Mouse (Mus musculus): Measurements from ENCODE around the gene Mlxipl. TPM values are rescaled to one million over a fixed set of nuclear protein-coding genes. Genes with fewer than 3 reads are reported as not detected.

The Mlxipl gene
- total and polyA plus RNA-seq, 2 experiments from 2014 or later, result 0.76 to 1.0 TPM

- DNase-seq (no peak), ATAC-seq (no peak)
- Histone ChIP-seq H3K4me3 (ENCODE audit: low read depth, low read length) (no peak overlapping the region), H3K36me3 (ENCODE audit: insufficient read depth) (no peaks in the 10 kb centered on the region), H3K27me3 (ENCODE audit: insufficient read depth, low read length) (no peaks in the 10 kb centered on the region), H3K9ac (no peak overlapping the region), H3K4me2 (ENCODE audit: low read depth) (no peak overlapping the region), H3K27ac (ENCODE audit: low read depth, low read length) (no peak overlapping the region), H3K9me3 (ENCODE audit: low read length) (no peaks in the 10 kb centered on the region), H3K4me1 (ENCODE audit: insufficient read depth) (no peaks in the 10 kb centered on the region)
- WGBS, result 70% methylated on average over 4 of the region's 4 CpGs
- TF ChIP-seq CTCF (IDR thresholded peaks at IDR 0.05; ENCODE audit: low read depth), result peak; percentile 20; the same call in 1 of the 2 replicates
Observed at GRCm38 (mm10) chr5:135120753-135121152, 31.1 kb downstream of the Mlxipl start.

DNA sequence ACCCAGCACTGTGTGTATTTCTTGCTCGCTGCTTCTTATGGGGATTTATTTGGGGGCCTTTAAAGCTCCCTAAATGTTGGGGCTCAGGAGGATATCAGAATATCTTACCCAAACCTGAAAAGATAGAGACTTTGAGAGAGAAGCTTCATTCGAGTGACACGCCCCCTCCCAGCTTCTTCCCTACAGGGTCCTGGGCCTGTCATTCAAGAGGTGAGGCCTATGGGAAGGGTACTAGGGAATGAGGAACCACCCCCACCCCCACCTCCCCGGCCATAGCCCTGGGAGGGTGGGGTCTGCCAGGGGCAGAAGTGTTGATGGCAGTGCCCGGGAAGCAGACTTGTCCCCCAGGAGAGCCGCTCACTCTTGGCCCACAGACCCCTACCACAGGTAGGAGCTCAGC lies 36.4 kb downstream of the Mlxipl start:
- no peaks in the 10 kb centered on the region for H3K9me3 ChIP-seq (ENCODE audit: low read length)
- ATAC-seq (no peak), DNase-seq (no peak)
- no peak for TF ChIP-seq CTCF (IDR thresholded peaks at IDR 0.05; ENCODE audit: low read depth)
- WGBS, result 55% methylated on average over 6 of the region's 6 CpGs
- H3K9ac ChIP-seq, result no peak overlapping the region
- no peaks in the 10 kb centered on the region for H3K27me3 ChIP-seq (ENCODE audit: insufficient read depth, low read length)
- no peak overlapping the region for H3K27ac ChIP-seq (ENCODE audit: low read depth, low read length)
- no peaks in the 10 kb centered on the region for H3K4me1 ChIP-seq (ENCODE audit: insufficient read depth)
- H3K4me2 ChIP-seq (ENCODE audit: low read depth), result no peak overlapping the region
- no peak overlapping the region for H3K4me3 ChIP-seq (ENCODE audit: low read depth, low read length)
- H3K36me3 ChIP-seq (ENCODE audit: insufficient read depth), result no peaks in the 10 kb centered on the region

DNA sequence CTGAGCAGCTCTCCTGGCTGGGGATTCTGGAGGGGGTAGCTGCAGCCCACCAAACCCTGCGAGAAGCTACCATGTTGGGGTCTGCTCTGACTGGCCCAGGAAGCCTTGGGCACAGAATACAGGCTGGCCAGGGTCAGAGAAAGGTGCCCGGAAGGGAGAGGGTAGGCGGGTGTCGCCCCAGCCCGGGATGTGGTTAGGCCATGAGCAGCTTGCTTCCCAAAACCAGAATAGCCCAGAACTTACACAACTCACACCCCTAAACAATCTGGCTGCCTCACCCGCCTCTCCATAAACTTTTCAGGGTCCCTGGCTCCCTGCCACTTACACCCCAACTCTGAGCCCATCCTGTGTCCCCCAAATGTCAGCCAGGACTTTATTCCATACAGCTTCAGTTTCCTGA lies 38.0 kb downstream of the Mlxipl start:
- 81% methylated on average over 6 of the region's 6 CpGs for WGBS
- Histone ChIP-seq H3K27me3 (ENCODE audit: insufficient read depth, low read length) (peaks cover 2% of the 10 kb centered on the region; the same call in 1 of the 2 replicates), H3K4me2 (ENCODE audit: low read depth) (no peak overlapping the region), H3K4me1 (ENCODE audit: insufficient read depth) (no peaks in the 10 kb centered on the region), H3K27ac (ENCODE audit: low read depth, low read length) (no peak overlapping the region), H3K9me3 (ENCODE audit: low read length) (no peaks in the 10 kb centered on the region), H3K4me3 (ENCODE audit: low read depth, low read length) (no peak overlapping the region), H3K36me3 (ENCODE audit: insufficient read depth) (no peaks in the 10 kb centered on the region), H3K9ac (no peak overlapping the region)
- no peak for TF ChIP-seq CTCF (IDR thresholded peaks at IDR 0.05; ENCODE audit: low read depth)
- ATAC-seq, result no peak
- DNase-seq, result no peak

GRCm38 (mm10) chr5:135129747-135130146 lies 40.1 kb downstream of the Mlxipl start:
- TF ChIP-seq CTCF (IDR thresholded peaks at IDR 0.05; ENCODE audit: low read depth), result no peak

DNA sequence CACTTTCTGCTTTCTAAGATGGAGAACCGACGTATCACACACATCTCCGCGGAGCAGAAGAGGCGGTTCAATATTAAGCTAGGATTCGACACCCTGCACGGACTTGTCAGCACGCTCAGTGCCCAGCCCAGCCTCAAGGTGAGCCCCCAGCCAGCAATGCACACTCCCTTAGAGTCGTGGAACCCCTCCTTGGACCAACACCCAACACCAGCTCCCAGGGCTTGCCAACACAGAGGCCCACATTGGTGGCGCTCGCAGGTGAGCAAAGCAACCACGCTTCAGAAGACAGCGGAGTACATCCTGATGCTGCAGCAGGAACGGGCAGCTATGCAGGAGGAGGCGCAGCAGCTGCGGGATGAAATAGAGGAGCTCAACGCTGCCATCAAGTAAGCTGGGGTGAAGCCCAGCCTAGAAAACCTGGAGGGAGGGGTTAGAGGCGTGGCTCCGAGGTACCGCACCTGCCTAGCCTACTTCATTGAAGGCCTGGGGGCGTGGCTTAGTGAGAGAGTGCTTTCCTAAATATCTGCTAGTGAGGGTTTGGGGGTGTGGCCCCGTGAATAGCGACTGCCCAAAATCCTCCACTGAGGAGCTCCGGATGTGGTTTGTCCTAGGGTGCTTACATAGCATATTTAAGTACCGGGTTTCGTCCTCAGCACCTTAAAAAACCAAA lies 44.2 kb downstream of the Mlxipl start:
- DNase-seq (peak; percentile 35), ATAC-seq (peak; percentile 34; the same call in 1 of the 2 replicates)
- peak overlapping the region; percentile 18; the same call in 1 of the 2 replicates for H3K9ac ChIP-seq
- no peak overlapping the region for H3K27ac ChIP-seq (ENCODE audit: low read depth, low read length)
- H3K36me3 ChIP-seq (ENCODE audit: insufficient read depth), result no peaks in the 10 kb centered on the region
- H3K4me3 ChIP-seq (ENCODE audit: low read depth, low read length), result peak overlapping the region; percentile 22
- WGBS, result 5% methylated on average over 26 of the region's 26 CpGs
- no peaks in the 10 kb centered on the region for H3K4me1 ChIP-seq (ENCODE audit: insufficient read depth)
- TF ChIP-seq CTCF (IDR thresholded peaks at IDR 0.05; ENCODE audit: low read depth), result no peak
- H3K27me3 ChIP-seq (ENCODE audit: insufficient read depth, low read length), result peaks cover 15% of the 10 kb centered on the region
- peak overlapping the region; percentile 45 for H3K4me2 ChIP-seq (ENCODE audit: low read depth)
- H3K9me3 ChIP-seq (ENCODE audit: low read length), result no peaks in the 10 kb centered on the region

More at GRCm38 (mm10) chr5:135129747-135130146, 40.1 kb downstream of the Mlxipl start:
- Histone ChIP-seq H3K4me3 (ENCODE audit: low read depth, low read length) (no peak overlapping the region), H3K4me2 (ENCODE audit: low read depth) (no peak overlapping the region), H3K9me3 (ENCODE audit: low read length) (no peaks in the 10 kb centered on the region), H3K27me3 (ENCODE audit: insufficient read depth, low read length) (peaks cover 15% of the 10 kb centered on the region), H3K4me1 (ENCODE audit: insufficient read depth) (no peaks in the 10 kb centered on the region), H3K36me3 (ENCODE audit: insufficient read depth) (no peaks in the 10 kb centered on the region), H3K27ac (ENCODE audit: low read depth, low read length) (no peak overlapping the region), H3K9ac (no peak overlapping the region)
- no peak for DNase-seq
- WGBS, result 87% methylated on average over 4 of the region's 4 CpGs
- ATAC-seq, result no peak

GRCm38 (mm10) chr5:135134534-135134933 lies 44.8 kb downstream of the Mlxipl start:
- DNase-seq (peak; percentile 5), ATAC-seq (no peak)
- H3K27ac ChIP-seq (ENCODE audit: low read depth, low read length), result no peak overlapping the region
- peak; percentile 57 for TF ChIP-seq CTCF (IDR thresholded peaks at IDR 0.05; ENCODE audit: low read depth)
- no peaks in the 10 kb centered on the region for H3K9me3 ChIP-seq (ENCODE audit: low read length)
- H3K4me1 ChIP-seq (ENCODE audit: insufficient read depth), result no peaks in the 10 kb centered on the region
- H3K4me2 ChIP-seq (ENCODE audit: low read depth), result peak overlapping the region; percentile 45
- peak overlapping the region; percentile 22 for H3K4me3 ChIP-seq (ENCODE audit: low read depth, low read length)
- H3K36me3 ChIP-seq (ENCODE audit: insufficient read depth), result no peaks in the 10 kb centered on the region
- H3K27me3 ChIP-seq (ENCODE audit: insufficient read depth, low read length), result peaks cover 15% of the 10 kb centered on the region
- no peak overlapping the region for H3K9ac ChIP-seq
- WGBS, result 11% methylated on average over 8 of the region's 8 CpGs

- H3K4me3 ChIP-seq (ENCODE audit: low read depth, low read length), result no peak overlapping the region
- no peaks in the 10 kb centered on the region for H3K4me1 ChIP-seq (ENCODE audit: insufficient read depth)
- no peaks in the 10 kb centered on the region for H3K36me3 ChIP-seq (ENCODE audit: insufficient read depth)
- no peaks in the 10 kb centered on the region for H3K9me3 ChIP-seq (ENCODE audit: low read length)
- no peak overlapping the region for H3K27ac ChIP-seq (ENCODE audit: low read depth, low read length)
- ATAC-seq (no peak), DNase-seq (no peak)
- H3K4me2 ChIP-seq (ENCODE audit: low read depth), result no peak overlapping the region
- no peaks in the 10 kb centered on the region for H3K27me3 ChIP-seq (ENCODE audit: insufficient read depth, low read length)
- WGBS, result 72% methylated on average over 2 of the region's 2 CpGs
- H3K9ac ChIP-seq, result no peak overlapping the region
- no peak for TF ChIP-seq CTCF (IDR thresholded peaks at IDR 0.05; ENCODE audit: low read depth)
Observed at GRCm38 (mm10) chr5:135139881-135140280, 50.2 kb downstream of the Mlxipl start.

Data from forebrain, postnatal 0 days (tissue).